Mouse (Mus musculus): ENCODE data around the gene Vps35l. TPM values are rescaled to one million over a fixed set of nuclear protein-coding genes. Genes with fewer than 3 reads are reported as not detected.

The Vps35l gene
- polyA plus RNA-seq, 1 experiment from 2014 or later: 105 TPM

- peaks cover 7% of the 10 kb centered on the region for H3K36me3 ChIP-seq (replicated peaks)
- peaks cover 19% of the 10 kb centered on the region for H3K4me1 ChIP-seq
- H3K9me3 ChIP-seq: no peaks in the 10 kb centered on the region
- no peak overlapping the region for H3K4me3 ChIP-seq
- H3K4me2 ChIP-seq: no peak overlapping the region
- no peak overlapping the region for H3K9ac ChIP-seq
- 61% methylated on average over 5 of the region's 5 CpGs for WGBS
- no peaks in the 10 kb centered on the region for H3K27me3 ChIP-seq (replicated peaks)
- ATAC-seq (replicated peaks): no peak
- H3K27ac ChIP-seq: no peak overlapping the region
Observed at GRCm38 (mm10) chr7:118710776-118711175, 29.2 kb upstream of the Vps35l start.

- Histone ChIP-seq H3K4me1 (peaks cover 12% of the 10 kb centered on the region), H3K9me3 (no peaks in the 10 kb centered on the region), H3K27me3 (replicated peaks) (no peaks in the 10 kb centered on the region), H3K4me3 (peak within 1 kb of the TSS; percentile 93), H3K4me2 (peak within 1 kb of the TSS; percentile 77), H3K9ac (peak within 1 kb of the TSS; percentile 79), H3K27ac (peak within 1 kb of the TSS; percentile 82), H3K36me3 (replicated peaks) (peaks cover 12% of the 10 kb centered on the region)
- WGBS: 1% methylated on average over 48 of the region's 48 CpGs
- ATAC-seq (replicated peaks): peak; percentile 98
Observed at GRCm38 (mm10) chr7:118712228-118713173, 27.5 kb upstream of the Vps35l start, which contains the start of gene Ccp110. Ccp110 (plus strand) TSS chr7:118712552.

- WGBS: 86% methylated on average over 1 of the region's 1 CpGs
- ATAC-seq (replicated peaks): no peak
- Histone ChIP-seq H3K4me3 (no peak overlapping the region), H3K36me3 (replicated peaks) (peaks cover 19% of the 10 kb centered on the region), H3K27me3 (replicated peaks) (no peaks in the 10 kb centered on the region), H3K27ac (no peak overlapping the region), H3K9ac (no peak overlapping the region), H3K9me3 (no peaks in the 10 kb centered on the region), H3K4me2 (no peak overlapping the region), H3K4me1 (peaks cover 12% of the 10 kb centered on the region)
Observed at GRCm38 (mm10) chr7:118714873-118715272, 25.2 kb upstream of the Vps35l start.

- 93% methylated on average over 4 of the region's 4 CpGs for WGBS
Observed at GRCm38 (mm10) chr7:118718066-118718465, 22.0 kb upstream of the Vps35l start.

GRCm38 (mm10) chr7:118723927-118724326 lies 16.1 kb upstream of the Vps35l start:
- Histone ChIP-seq H3K27ac (no peak overlapping the region), H3K4me2 (no peak overlapping the region), H3K4me1 (no peaks in the 10 kb centered on the region), H3K9ac (no peak overlapping the region), H3K4me3 (no peak overlapping the region), H3K36me3 (replicated peaks) (peaks cover 40% of the 10 kb centered on the region), H3K27me3 (replicated peaks) (no peaks in the 10 kb centered on the region), H3K9me3 (no peaks in the 10 kb centered on the region)
- no peak for ATAC-seq (replicated peaks)
- 93% methylated on average over 9 of the region's 9 CpGs for WGBS

More at GRCm38 (mm10) chr7:118718066-118718465, 22.0 kb upstream of the Vps35l start:
- Histone ChIP-seq H3K9me3 (no peaks in the 10 kb centered on the region), H3K27me3 (replicated peaks) (no peaks in the 10 kb centered on the region), H3K4me1 (peaks cover 9% of the 10 kb centered on the region), H3K27ac (no peak overlapping the region), H3K36me3 (replicated peaks) (peaks cover 35% of the 10 kb centered on the region), H3K4me2 (no peak overlapping the region), H3K4me3 (no peak overlapping the region), H3K9ac (no peak overlapping the region)
- no peak for ATAC-seq (replicated peaks)

GRCm38 (mm10) chr7:118725459-118725858 lies 14.6 kb upstream of the Vps35l start:
- H3K27me3 ChIP-seq (replicated peaks): no peaks in the 10 kb centered on the region
- no peak overlapping the region for H3K27ac ChIP-seq
- no peak for ATAC-seq (replicated peaks)
- peaks cover 53% of the 10 kb centered on the region for H3K36me3 ChIP-seq (replicated peaks)
- 91% methylated on average over 2 of the region's 2 CpGs for WGBS
- no peak overlapping the region for H3K9ac ChIP-seq
- H3K4me2 ChIP-seq: no peak overlapping the region
- no peak overlapping the region for H3K4me3 ChIP-seq
- H3K4me1 ChIP-seq: no peaks in the 10 kb centered on the region
- H3K9me3 ChIP-seq: no peaks in the 10 kb centered on the region

- Histone ChIP-seq H3K9me3 (no peaks in the 10 kb centered on the region), H3K27ac (no peak overlapping the region), H3K4me1 (no peaks in the 10 kb centered on the region), H3K4me3 (no peak overlapping the region), H3K9ac (no peak overlapping the region), H3K27me3 (replicated peaks) (no peaks in the 10 kb centered on the region), H3K4me2 (no peak overlapping the region), H3K36me3 (replicated peaks) (peaks cover 53% of the 10 kb centered on the region)
- WGBS: 96% methylated on average over 13 of the region's 13 CpGs
- no peak for ATAC-seq (replicated peaks)
Observed at GRCm38 (mm10) chr7:118728846-118729587, 11.0 kb upstream of the Vps35l start.

GRCm38 (mm10) chr7:118731781-118732180 lies 8.2 kb upstream of the Vps35l start:
- H3K27me3 ChIP-seq (replicated peaks): no peaks in the 10 kb centered on the region
- H3K9me3 ChIP-seq: no peaks in the 10 kb centered on the region
- no peak overlapping the region for H3K27ac ChIP-seq
- no peak overlapping the region for H3K9ac ChIP-seq
- H3K4me1 ChIP-seq: no peaks in the 10 kb centered on the region
- H3K4me2 ChIP-seq: no peak overlapping the region
- WGBS: 95% methylated on average over 3 of the region's 3 CpGs
- no peak for ATAC-seq (replicated peaks)
- peaks cover 51% of the 10 kb centered on the region for H3K36me3 ChIP-seq (replicated peaks)
- no peak overlapping the region for H3K4me3 ChIP-seq

- H3K36me3 ChIP-seq (replicated peaks): peaks cover 50% of the 10 kb centered on the region
Observed at GRCm38 (mm10) chr7:118733225-118733624, 6.8 kb upstream of the Vps35l start.

GRCm38 (mm10) chr7:118738730-118739129 lies 1.3 kb upstream of the Vps35l start:
- Histone ChIP-seq H3K27ac (no peak overlapping the region), H3K27me3 (replicated peaks) (no peaks in the 10 kb centered on the region), H3K4me3 (no peak overlapping the region), H3K9me3 (no peaks in the 10 kb centered on the region), H3K36me3 (replicated peaks) (peaks cover 23% of the 10 kb centered on the region), H3K4me1 (peaks cover 19% of the 10 kb centered on the region), H3K4me2 (no peak overlapping the region), H3K9ac (no peak overlapping the region)
- 67% methylated on average over 1 of the region's 1 CpGs for WGBS
- ATAC-seq (replicated peaks): no peak

More at GRCm38 (mm10) chr7:118733225-118733624, 6.8 kb upstream of the Vps35l start:
- no peak overlapping the region for H3K9ac ChIP-seq
- H3K9me3 ChIP-seq: no peaks in the 10 kb centered on the region
- no peaks in the 10 kb centered on the region for H3K4me1 ChIP-seq
- no peak overlapping the region for H3K27ac ChIP-seq
- 94% methylated on average over 13 of the region's 13 CpGs for WGBS
- H3K4me2 ChIP-seq: no peak overlapping the region
- H3K4me3 ChIP-seq: no peak overlapping the region
- ATAC-seq (replicated peaks): no peak
- H3K27me3 ChIP-seq (replicated peaks): no peaks in the 10 kb centered on the region

- Histone ChIP-seq H3K4me1 (peaks cover 19% of the 10 kb centered on the region), H3K9ac (peak overlapping the region; percentile 75), H3K27ac (peak overlapping the region; percentile 91), H3K27me3 (replicated peaks) (no peaks in the 10 kb centered on the region), H3K4me2 (peak overlapping the region; percentile 79), H3K4me3 (peak overlapping the region; percentile 87), H3K36me3 (replicated peaks) (peaks cover 17% of the 10 kb centered on the region), H3K9me3 (no peaks in the 10 kb centered on the region)
- peak; percentile 96 for ATAC-seq (replicated peaks)
- WGBS: 2% methylated on average over 41 of the region's 41 CpGs
Observed at GRCm38 (mm10) chr7:118740532-118741338, 709 bp downstream of the Vps35l start.
